Mouse (Mus musculus) heart, postnatal 0 days (tissue): ENCODE results near the gene Rgs14. TPM values are rescaled to one million over a fixed set of nuclear protein-coding genes. Genes with fewer than 3 reads are reported as not detected.
A peak's percentile ranks its signal among the peaks of the same experiment; 100 is the strongest.

Experiments used
- ATAC-seq: fragments of 200-750 bp; cut with Nextera tagmentation; 2 replicates; pipeline ENCODE4 v1.8.0; 2017; ENCODE audit warnings: low read depth, moderate number of reproducible peaks, moderate library complexity; ENCODE audit not compliant: insufficient read depth
- DNase-seq: peaks from one replicate; pipeline ENCODE4 v3.0.0-alpha.2; 2016; ENCODE audit warnings: low spot score
- H3K27ac ChIP-seq: fragments of 300-500 bp; sonication (generic); 2 replicates; pipeline ENCODE4 v1.5.1; 2014; ENCODE audit warnings: low read depth, mild to moderate bottlenecking
- H3K27me3 ChIP-seq: fragments of 300-500 bp; sonication (generic); 2 replicates; pipeline ENCODE4 v1.6.1; 2014; ENCODE audit warnings: low read length, mixed read lengths; ENCODE audit not compliant: control insufficient read depth, insufficient read depth
- H3K36me3 ChIP-seq: fragments of 300-500 bp; sonication (generic); replicated peaks from 2 replicates; pipeline ENCODE4 v1.6.1; 2014; ENCODE audit warnings: low read length, mixed read lengths; ENCODE audit not compliant: control insufficient read depth, insufficient read depth
- H3K4me1 ChIP-seq: fragments of 300-500 bp; sonication (generic); 2 replicates; pipeline ENCODE4 v1.6.1; 2014; ENCODE audit warnings: antibody characterized with exemption; ENCODE audit not compliant: control insufficient read depth, insufficient read depth
- H3K4me2 ChIP-seq: fragments of 300-500 bp; sonication (generic); 2 replicates; pipeline ENCODE4 v1.6.1; 2014; ENCODE audit warnings: low read depth, mild to moderate bottlenecking, low read length, moderate library complexity
- H3K4me3 ChIP-seq: fragments of 300-500 bp; sonication (generic); 2 replicates; pipeline ENCODE4 v1.5.1; 2014; ENCODE audit warnings: low read depth, low read length
- H3K9ac ChIP-seq: fragments of 300-500 bp; sonication (generic); replicated peaks from 2 replicates; pipeline ENCODE4 v1.6.1; 2014; ENCODE audit warnings: low read depth, low read length, mixed read lengths
- H3K9me3 ChIP-seq: fragments of 300-500 bp; sonication (generic); replicated peaks from 2 replicates; pipeline ENCODE4 v1.6.1; 2016; ENCODE audit warnings: low read length; ENCODE audit not compliant: control insufficient read depth
- CTCF ChIP-seq: IDR thresholded peaks from 2 replicates; pipeline ENCODE4 v1.5.1; 2016; ENCODE audit warnings: antibody characterized with exemption, control low read depth, low read depth
- EP300 ChIP-seq: IDR thresholded peaks from 2 replicates; pipeline ENCODE4 v1.6.1; 2016; ENCODE audit warnings: antibody characterized with exemption, low read depth
- WGBS: fragments of 180-500 bp; shearing (Covaris S2); extraction: QIAGEN DNeasy Blood & Tissue Kit; methylation state at CpG from one replicate; pipeline ENCODE4 v1.1.7; 2014; 5-methylcytosine and 5-hydroxymethylcytosine counted together
- polyA plus RNA-seq: library from polyadenylated mRNA; unstranded; fragments of >200 nt; fragmentation: Nextera tagmentation; extraction: Ambion mirVana; gene quantifications from 2 replicates; pipeline ENCODE4 v1.2.1, GENCODE M21; 2015
- total RNA-seq: library from RNA; depleted of rRNA; stranded (reverse); fragments of >200 nt; gene quantifications from 2 replicates; pipeline ENCODE4 v1.2.3, GENCODE M21; 2014; ENCODE audit warnings: low replicate concordance

Gene Rgs14
- total and polyA plus RNA-seq, 2 experiments from 2014 or later: 0.30 to 1.1 TPM

DNA sequence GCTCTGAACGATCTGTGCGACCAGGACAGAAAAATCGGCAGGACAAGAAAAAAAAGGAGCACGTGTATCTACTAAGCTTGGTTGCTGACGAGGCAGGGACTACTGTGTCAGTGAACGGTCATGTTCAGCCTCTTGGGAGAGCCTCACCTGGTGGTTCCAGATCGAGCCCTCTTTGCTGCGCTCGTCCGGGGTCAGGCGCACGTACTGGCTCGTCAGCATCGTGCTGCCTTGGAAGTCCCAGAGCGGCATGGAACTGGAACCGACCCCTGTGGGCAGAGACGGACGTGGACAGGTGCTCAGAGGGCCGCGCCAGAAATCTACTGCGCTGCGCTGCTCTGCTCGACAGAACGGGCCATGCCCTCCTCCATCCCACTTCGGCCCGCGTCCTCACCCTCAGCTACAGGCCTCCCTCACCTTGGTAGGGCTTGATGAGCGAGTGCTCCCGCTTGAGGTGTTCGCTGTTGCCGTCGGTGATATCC, 7.5 kb upstream of the Rgs14 start:
- DNase-seq (no peak), ATAC-seq (peak; percentile 7)
- under 1% methylated on average over 32 of the region's 32 CpGs for WGBS
- H3K4me1 ChIP-seq: peaks cover 12% of the 10 kb centered on the region
- no peak for TF ChIP-seq CTCF
- no peak for TF ChIP-seq EP300
- H3K9ac ChIP-seq: peak overlapping the region; percentile 86
- H3K4me2 ChIP-seq: peak overlapping the region; percentile 80
- no peaks in the 10 kb centered on the region for H3K9me3 ChIP-seq
- H3K4me3 ChIP-seq: peak overlapping the region; percentile 88
- peaks cover 25% of the 10 kb centered on the region for H3K36me3 ChIP-seq
- no peaks in the 10 kb centered on the region for H3K27me3 ChIP-seq
- H3K27ac ChIP-seq: peak overlapping the region; percentile 91

DNA sequence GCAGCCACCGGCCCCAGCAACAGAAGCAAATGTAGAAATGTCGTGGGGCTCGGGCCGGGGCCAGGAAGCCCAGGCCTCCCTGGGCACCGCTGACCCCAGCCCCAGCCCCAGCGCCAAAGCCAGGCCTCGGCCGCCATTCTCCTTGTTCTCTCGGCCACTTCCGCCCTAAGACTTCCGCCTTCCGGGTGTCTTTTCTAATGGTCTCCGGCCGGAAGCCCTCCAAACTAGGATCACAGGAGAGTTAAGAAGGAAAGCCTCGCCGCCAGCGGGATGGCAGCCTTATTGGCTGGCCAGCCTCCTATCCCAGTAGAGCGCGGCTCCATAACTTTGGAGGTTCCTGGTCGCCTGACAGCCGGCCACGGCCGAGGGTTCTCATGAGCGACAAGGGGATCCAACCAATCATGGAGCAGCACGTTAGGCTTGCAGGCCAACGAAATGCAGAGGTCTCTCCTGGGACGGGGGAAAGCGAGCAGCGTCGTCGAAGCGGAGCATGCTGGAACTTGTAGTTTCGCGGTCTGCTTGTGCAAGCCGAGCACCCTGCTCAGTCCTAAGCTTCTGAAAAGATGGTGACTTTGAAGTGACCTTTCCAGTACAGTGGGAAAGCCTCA, 7.0 kb upstream of the Rgs14 start, which contains the start of gene Lman2:
Lman2 (minus strand) TSS at position 331 of the 608 bp plus-strand sequence.
- Histone ChIP-seq H3K36me3 (peaks cover 25% of the 10 kb centered on the region; the same call in 1 of the 2 replicates), H3K27me3 (no peaks in the 10 kb centered on the region), H3K4me1 (peaks cover 12% of the 10 kb centered on the region), H3K4me2 (peak within 1 kb of the TSS; percentile 80), H3K4me3 (peak within 1 kb of the TSS; percentile 88), H3K27ac (peak within 1 kb of the TSS; percentile 91), H3K9me3 (no peaks in the 10 kb centered on the region), H3K9ac (peak within 1 kb of the TSS; percentile 86)
- peak; percentile 99 for DNase-seq
- peak; percentile 99 for ATAC-seq
- under 1% methylated on average over 35 of the region's 35 CpGs for WGBS
- TF ChIP-seq EP300 (peak; percentile 38; the same call in 1 of the 2 replicates), CTCF (no peak)

- H3K36me3 ChIP-seq: no peaks in the 10 kb centered on the region
- no peak overlapping the region for H3K9ac ChIP-seq
- no peaks in the 10 kb centered on the region for H3K9me3 ChIP-seq
- no peak for DNase-seq
- no peak for TF ChIP-seq CTCF
- no peak overlapping the region for H3K4me3 ChIP-seq
- H3K4me1 ChIP-seq: no peaks in the 10 kb centered on the region
- WGBS: 70% methylated on average over 7 of the region's 7 CpGs
- H3K27me3 ChIP-seq: peaks cover 11% of the 10 kb centered on the region; the same call in 1 of the 2 replicates
- no peak overlapping the region for H3K27ac ChIP-seq
- H3K4me2 ChIP-seq: no peak overlapping the region
- no peak for ATAC-seq
Measured at GRCm38 (mm10) chr13:55368401-55368800, 1.1 kb upstream of the Rgs14 start.

- no peak overlapping the region for H3K9ac ChIP-seq
- H3K4me2 ChIP-seq: peak overlapping the region; percentile 29
- H3K9me3 ChIP-seq: no peaks in the 10 kb centered on the region
- no peak for TF ChIP-seq EP300
- 22% methylated on average over 3 of the region's 3 CpGs for WGBS
- peaks cover 23% of the 10 kb centered on the region; the same call in 1 of the 2 replicates for H3K27me3 ChIP-seq
- H3K4me3 ChIP-seq: peak overlapping the region; percentile 29; the same call in 1 of the 2 replicates
- DNase-seq: no peak
- no peak overlapping the region for H3K27ac ChIP-seq
- ATAC-seq: peak; percentile 30; the same call in 1 of the 2 replicates
- H3K4me1 ChIP-seq: no peaks in the 10 kb centered on the region
- H3K36me3 ChIP-seq: no peaks in the 10 kb centered on the region
Measured at GRCm38 (mm10) chr13:55370234-55370633, 702 bp downstream of the Rgs14 start.

GRCm38 (mm10) chr13:55371007-55371681, 1.6 kb downstream of the Rgs14 start:
- WGBS: 62% methylated on average over 8 of the region's 8 CpGs
- Histone ChIP-seq H3K4me1 (no peaks in the 10 kb centered on the region), H3K9ac (no peak overlapping the region), H3K4me2 (peak overlapping the region; percentile 29; the same call in 1 of the 2 replicates), H3K27ac (no peak overlapping the region), H3K4me3 (no peak overlapping the region), H3K27me3 (peaks cover 28% of the 10 kb centered on the region; the same call in 1 of the 2 replicates), H3K9me3 (no peaks in the 10 kb centered on the region), H3K36me3 (no peaks in the 10 kb centered on the region)
- ATAC-seq (no peak), DNase-seq (no peak)
- TF ChIP-seq EP300 (no peak), CTCF (no peak)
